Mouse (Mus musculus): ENCODE measurements around the gene Gm20388.

Gm20388 gene

DNA sequence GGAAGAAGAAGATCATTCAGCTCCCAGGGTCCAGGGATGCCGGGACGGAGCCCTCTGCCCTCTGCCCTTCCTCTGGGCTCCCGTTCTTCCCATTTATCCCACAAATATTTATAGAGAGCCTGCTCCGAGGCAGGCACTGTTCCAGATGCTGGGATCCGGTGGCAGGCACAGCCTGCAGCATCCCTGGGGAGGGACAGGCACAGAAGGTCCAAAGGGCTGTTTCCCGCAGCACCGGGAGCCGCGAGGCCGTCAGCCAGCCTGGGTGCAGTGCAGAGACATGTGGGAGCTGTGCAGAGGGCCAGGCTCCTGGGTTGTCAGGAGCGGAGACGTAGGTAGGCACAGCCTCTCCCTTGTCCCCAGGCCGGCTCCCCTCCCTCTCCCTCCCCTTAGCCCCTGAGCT is 322.3 kb downstream of the Gm20388 start:
- peak; percentile 47 for DNase-seq

DNA sequence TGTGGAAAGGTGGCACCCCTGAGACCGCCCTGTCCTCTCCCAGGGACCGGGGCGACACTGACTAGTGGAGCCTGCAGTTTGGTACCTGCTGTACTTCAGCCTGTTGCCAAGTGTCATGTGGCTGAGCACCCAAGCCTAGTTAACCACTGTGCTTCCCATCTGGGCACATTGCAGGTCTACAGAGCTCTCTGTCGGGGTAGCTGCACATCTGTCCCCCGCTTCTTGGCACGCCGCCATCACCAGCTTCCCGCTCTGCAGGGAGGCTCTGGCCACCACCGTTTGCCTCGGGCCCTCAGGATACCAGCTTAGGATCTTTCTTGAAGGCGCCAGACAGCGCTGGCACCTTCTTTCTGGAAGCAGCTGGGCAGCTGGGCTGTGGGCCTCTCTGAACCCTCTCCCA is 323.8 kb downstream of the Gm20388 start:
- peak; percentile 71 for DNase-seq

DNA sequence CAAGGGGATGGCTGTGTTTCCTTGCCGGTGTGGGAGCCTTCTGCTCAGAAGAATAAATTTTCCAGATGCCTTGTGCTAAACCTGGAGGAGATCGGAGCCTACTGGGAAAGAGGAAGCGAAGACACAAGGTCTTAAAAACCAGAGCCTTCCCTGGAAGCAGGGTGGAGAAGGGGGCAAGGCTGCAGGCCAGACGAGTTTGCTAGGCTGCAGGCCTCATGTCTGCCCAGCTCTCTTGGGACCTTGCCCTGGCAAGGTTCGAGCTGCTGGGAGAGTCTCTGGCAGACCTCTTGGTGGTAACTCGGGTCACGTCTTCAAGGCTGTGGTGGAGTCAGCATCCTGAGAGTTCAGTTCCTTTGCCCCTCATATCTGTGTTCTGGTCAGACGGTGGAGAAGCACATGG is 324.2 kb downstream of the Gm20388 start:
- no peak for DNase-seq

DNA sequence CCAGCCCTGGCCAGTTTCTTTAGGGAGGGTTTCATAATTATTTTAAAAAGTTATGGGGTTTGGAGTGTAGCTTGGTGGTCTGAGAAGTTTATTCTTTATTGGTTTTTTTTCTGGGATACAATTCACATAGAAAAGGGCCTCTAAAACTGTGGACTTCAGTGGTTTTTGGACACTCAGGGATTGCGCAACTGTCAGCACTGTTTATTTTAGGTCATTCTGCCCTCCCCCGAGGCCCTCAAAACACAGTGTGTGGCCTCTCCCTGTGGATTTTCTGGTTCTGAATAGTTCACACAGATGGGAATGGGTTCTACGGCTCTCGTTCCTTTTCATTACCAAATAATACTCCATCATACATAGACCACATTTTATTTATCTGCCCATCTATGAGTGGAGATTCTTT is 332.6 kb downstream of the Gm20388 start:
- no peak for DNase-seq

DNA sequence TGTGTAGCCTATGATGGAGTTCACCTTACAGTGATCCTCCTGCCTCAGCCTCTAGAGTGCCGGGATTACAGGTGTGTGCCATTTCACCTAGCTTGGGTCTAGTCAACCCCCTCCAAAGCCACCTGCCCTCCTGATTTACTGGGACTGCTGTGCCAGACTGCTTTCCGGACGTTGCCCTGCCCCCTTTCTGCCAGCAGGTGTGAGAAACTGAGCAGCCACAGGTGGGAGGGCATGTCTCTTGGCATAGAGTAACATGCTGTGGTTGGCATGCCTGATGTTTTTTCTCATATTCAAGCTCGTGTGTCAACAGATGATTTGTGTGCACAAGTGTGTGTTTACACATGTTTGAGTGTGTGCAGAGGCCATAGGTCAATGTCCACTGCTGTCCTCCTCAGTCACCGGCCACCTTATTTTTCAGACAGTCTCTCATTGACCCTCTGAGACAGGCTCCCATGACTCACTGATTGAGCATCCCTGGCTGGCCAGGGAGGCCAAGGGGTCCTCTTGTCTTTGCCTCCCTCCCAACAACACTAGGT is 333.3 kb downstream of the Gm20388 start:
- DNase-seq: no peak

DNA sequence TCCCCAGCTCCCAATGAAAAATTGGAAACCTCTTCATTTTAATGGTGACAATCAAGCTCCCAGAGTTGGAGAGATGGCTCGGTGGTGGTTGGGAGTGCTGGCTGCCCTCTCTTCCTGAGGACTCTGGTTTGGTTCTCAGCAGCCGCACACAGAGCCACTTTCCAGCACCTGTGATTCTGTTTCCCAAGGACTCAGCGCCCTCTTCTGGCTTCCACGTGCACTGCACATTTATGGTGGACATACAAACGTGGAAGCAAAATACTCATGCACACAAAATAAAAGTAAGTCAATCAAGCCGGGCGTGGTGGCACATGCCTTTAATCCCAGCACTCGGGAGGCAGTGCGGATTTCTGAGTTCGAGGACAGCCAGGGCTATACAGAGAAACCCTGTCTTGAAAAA is 333.9 kb downstream of the Gm20388 start:
- no peak for DNase-seq

DNA sequence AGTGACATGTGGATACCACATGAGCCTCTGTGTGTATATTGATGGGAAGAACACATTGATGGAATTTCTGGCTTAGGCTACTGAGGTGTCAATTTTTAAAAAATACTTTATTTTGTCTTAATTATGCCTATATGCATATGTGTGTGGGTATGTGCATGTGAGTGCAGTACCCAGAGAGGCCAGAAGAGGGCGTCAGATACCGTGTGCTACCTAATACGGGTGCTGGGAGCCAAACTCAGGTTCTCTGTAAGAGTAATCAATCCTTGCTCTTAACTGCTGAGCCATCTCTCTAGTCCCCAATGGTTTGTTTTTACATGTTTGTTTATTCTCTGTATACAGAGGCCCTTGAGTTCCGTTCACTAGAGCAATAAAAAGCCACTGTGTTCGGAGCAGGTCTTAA is 337.0 kb downstream of the Gm20388 start:
- DNase-seq: no peak

DNA sequence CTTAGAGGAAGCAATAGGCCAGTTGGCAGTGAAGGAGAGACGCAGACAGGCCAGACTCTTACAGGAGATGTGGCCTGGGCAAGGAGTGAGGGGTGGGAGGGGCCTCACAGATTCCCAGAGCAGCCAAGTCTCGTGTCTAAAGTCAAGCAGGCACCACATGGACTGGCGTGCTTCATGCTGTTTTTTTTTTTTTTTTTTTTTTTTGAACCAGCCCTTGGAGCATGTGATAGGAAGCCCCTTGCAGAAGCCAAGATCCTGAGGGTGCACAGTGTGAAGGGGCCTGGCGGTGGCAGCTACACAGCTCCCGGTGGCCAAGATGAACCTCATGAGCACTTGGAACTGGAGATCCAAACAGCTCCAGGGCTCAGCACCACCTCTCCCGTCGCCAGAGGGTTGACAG is 337.4 kb downstream of the Gm20388 start:
- DNase-seq: no peak

DNA sequence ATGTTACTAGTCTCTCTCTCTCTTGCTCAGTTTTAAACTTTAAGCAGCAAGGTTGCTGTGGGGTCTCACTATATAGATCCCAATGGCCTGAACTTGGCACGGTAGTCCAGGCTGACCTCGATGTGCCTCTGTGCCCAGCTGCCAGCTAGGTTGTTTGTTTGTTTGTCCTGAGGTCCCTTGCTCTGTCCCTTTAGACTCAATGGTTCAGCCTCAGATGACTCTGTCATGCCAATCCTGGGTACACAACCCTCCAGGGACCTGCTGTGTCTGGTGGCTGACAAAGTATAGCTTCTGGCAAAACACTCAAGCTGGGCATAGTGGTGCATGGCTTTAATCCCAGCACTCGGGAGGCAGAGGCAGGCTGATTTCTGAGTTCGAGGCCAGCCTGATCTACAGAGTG is 337.8 kb downstream of the Gm20388 start:
- DNase-seq: no peak

DNA sequence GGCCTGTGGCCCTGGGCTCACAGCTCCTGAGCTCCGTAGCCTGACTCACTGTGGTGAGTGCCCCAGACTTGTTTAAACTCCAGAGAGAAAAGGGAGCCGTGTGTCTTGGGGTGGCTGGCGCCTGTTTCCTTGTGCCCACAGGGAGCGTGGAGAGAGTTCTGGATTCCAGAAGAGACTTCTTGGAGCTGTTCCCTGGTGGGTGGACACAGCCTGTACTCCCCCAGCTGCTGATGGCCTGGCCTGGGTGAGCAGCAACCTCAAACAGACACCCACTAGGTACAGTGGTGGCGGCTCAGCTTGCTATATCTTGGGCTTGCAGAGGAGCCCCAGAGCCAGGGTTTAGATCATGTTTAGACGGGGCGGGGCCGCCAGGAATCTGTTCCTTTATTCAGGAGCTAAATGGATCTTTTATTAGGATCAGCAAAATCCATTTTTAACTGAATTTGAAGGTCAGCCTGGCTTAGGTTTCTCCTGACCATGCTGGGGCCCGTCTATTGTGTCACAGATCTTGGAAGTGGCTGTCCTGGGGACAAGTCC is 339.2 kb downstream of the Gm20388 start:
- DNase-seq: no peak

DNA sequence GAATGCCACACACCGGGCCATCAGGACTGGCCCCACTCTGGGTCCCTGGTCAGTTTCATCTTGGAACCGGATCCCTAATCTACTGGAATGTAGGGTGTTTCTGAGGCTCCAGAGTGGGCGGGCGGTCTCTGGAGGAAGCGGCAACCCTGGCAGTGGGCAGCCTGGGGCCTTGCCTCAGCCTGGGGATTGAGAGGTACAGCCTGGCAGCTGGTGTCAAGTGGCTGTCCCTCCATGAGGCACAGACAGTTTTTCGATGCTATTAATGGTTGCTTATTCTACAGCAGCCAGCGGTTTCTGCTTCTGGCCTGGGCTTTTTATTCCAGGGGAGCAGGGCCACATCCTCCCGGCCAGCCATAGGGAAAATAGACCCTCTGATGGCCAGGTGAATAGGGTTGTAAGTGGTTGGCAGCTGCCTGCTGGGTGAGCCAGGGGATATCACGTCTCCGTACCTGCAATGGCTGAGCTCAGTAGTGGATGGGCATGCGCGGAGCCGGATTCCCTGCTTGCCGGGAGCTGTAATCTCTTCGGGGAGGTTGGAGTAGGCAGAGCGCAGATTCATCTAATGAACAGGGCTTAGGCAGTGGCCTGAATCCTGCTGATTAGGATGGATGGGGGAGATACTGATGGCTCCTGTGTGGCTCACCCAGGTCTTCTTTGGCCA is 340.2 kb downstream of the Gm20388 start:
- no peak for DNase-seq

DNA sequence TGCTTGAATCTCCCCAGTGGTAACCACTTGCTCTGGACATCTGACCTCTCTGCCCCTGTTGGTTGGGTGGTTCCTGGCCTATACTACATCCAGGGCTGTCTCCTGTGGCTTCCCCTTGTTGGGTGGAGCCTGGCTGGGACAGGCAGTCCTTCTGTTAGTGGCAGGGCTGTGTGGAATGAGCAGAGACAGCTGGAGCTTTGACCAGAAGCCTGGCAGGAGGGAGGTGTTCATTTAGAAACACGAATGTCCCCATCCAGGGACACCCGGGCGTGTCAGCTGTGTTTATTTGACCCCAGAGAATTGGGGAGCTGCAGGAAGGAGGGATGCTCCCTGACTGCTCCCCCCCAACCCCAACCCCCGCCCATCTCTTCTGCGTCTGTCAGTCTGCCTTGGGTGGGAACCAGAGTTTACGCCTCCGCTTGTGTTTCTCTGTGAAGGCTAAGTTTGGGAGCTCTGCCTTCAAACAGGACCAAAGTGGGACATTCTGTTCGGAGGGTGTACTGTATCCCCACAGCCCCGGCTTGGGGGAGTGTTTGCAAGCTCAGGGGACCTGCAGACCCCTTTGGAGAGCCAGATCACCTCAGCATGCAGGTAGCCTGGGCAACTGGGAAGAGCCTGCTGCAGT is 340.9 kb downstream of the Gm20388 start:
- no peak for DNase-seq

DNA sequence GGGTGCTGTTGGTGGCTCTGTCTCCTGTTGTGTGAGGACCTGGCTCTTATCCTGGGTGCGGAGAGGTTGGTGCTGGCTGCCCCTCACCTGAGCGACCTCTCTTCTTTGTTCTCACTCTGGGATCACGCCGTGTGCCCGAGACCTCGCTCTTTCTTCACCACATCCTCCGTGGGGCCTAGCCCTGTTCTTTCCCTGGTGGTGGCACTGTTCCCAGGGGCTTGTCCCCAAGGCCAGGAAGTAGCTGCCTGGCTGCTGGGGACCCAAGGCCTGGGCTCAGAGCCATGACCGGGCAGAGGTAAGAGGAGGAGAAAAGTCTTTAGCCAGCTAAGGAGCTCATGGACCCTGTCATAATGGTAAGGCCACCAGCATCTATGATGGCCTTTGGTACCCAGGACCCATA is 343.0 kb downstream of the Gm20388 start:
- DNase-seq: no peak

DNA sequence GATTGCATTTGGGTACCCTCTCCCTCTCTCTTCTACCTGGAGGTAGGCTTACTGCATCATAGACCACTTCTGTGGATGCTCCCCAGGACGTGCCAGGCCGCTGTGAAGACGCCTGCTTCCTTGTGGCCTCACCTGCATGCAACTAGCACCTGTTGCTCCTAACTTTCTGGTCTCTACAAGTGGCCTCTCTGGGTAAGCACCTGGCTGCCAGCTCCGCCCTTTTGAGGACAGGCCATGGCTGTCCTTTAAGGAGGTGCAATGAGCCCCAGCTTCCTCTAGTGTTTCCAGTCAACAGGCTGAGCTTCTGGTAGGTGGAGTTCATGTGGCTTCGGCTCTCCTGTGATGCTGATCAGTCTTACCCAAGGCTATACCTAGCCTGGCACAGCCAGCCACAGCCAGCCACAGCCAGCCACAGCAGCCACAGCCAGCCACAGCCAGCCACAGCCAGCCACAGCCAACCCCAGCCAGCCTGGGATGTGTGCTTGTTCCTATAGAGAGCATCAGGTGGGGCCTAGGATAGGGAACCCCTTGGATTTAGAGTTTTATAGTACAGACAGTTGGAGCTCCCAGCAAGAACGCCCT is 344.9 kb downstream of the Gm20388 start:
- DNase-seq: no peak

DNA sequence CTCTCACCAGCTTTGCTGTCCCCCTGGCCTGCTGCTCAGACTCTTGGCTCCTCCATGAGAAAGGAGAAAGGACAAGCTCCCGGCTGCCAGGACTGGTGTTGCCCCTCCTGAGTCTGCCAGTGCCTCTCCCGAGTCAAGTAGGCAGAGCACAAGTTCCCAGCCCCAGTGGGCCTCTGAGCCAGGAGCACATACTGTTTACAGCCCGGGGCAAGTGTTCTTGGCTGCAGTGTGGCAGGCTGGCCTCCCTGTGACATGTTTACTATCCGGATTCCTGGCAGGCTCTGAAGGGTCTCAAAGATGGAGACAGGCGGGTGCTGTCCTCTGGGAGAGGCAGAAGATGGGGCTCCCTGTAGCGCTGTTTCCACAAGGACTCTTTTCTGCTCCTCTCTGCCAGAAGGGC is 346.3 kb downstream of the Gm20388 start:
- DNase-seq: no peak

DNA sequence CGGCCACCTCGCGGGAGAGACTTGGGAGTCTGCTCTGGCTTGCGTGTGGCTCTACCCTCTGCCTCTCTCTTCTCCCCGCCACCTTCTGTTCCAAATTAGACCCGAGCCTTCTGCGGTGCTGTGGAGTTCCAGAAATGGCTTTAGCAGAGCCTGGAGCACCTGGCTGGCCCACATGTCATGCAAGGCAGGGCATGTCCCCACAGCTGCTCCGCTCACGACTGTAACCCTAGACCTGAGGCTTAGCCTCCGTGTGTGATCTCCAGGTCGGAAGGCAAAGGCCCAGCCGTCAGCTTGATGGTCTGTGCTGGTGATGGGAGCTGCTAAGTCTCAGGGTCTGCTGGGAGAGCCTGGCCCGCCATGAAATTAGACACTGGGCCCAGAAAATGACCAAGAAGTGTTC is 348.6 kb downstream of the Gm20388 start:
- DNase-seq: no peak

DNA sequence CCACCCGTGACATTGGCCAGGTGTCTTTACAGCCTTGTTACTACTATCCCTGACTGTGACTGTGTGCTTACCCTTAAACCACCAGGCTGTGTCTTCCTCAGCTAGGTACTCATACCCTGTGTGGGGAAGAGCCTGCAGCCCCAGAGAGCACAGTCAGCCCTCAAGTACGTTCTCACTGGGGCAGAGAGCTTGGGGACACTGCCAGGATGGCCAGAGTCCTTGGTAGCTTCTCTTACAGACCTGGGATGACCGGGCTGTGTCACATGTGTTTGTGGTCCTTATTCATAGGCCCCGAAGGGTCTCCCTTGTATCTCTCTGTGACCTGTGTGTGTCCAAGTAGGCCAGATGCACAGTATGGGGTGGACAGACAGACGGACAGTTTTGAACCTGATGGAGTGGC is 350.0 kb downstream of the Gm20388 start:
- no peak for DNase-seq

DNA sequence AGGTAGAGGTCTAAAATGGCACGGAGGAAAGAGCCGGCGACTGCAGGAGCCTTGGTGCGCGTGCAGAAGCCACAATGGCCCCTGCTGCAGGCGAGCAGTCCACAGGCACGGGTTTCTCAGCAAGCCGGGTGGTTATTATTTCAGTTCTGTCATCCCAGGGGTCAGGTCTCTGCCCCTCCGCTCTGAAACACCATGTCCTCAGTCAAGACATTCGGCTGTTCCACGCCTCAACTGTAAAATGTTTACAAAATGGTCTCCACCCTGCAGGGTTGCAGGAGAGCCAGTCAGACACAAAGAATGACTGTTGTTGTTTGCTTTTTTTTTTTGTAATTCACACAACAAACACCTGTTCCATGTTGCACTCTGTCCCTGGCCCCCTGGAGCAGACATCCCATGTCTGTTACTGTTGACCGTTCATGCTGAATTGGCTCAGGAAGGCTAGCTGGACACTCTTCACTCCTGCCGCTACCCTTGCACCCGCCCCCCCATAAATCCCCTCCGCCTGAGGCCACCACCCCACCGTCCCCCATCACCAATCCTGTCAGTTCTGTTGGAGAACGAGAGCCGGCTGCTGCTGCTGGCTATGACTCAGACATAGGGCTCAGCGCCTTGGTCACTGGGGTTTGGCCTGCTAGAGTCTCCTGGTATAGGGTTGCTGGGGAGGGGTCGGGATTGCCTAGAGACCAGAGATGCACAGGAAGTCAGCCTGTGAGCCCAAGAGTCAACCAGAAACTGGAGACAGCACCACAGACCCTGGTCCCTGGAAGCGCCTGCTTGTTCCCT is 350.9 kb downstream of the Gm20388 start:
- peak; percentile 74 for DNase-seq

DNA sequence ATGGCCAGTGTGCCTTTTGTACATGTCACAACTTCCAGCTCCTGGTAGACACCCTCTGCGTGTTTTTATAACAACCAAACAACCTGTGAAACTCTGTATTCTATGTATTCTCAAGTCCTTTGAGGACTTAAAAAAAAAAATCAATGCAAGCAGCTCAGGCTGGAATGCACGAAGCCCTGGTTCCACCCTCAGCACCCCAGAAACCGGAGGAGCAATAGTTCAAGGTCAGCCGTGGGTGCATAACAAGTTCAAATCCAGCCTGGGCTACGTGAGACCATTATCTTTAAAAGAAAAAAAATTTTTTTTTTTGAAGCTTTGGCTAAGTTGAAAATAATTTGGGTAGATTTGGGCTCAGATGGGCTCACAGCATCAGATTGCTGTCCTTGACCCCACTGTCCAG is 353.2 kb downstream of the Gm20388 start:
- DNase-seq: no peak

DNA sequence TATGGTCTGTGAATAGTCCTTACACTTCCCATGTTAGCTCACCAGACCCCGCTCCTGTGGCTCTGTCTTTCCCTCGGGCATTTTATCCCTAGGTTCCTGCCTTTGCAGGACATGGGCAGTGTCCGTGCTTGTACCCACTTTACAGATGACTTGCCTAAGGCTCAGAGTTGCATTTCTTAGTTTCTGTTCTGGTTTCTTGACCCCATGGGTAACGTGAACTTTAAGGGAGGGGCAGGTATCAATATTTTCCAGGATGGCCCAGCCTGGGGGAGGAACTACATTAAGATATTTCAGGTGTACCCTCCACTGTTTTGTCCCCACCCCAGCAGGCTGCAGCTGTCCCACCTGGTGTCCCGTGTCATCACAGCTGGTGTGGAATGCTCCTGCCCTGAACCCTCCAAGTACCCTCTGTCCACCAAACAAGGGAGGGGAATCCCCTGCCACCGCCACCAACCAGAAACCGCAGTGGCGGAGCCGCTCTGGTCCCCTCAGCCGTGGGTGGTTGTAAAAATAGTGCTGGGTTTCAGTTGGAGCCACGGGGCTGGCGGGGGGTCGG is 353.8 kb downstream of the Gm20388 start:
- DNase-seq: no peak

DNA sequence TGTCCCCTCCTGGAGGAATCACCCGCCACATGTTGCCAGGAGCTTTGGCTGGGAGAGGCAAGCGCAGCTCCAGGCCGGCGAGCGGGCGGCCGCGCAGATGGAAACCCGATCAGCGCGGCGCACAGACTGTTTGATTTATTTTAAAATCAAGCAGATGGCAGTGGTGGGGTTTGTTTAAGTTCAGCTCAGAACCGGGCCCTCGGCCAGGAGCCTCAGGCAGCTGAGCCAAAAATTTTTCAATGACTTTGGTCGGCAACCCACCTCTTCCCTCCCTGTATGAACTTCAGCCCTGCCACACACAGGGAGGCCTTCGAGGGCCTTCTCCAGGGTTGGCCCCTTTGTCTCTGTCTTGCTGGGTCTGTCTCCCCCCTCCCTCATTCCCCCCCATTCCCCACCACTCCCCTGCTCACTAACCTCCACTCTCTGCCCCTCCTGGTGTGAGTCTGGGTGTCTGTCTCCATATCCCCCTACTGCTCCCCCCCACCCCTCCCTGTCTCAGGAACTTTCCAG is 354.4 kb downstream of the Gm20388 start:
- DNase-seq: peak; percentile 86

DNA sequence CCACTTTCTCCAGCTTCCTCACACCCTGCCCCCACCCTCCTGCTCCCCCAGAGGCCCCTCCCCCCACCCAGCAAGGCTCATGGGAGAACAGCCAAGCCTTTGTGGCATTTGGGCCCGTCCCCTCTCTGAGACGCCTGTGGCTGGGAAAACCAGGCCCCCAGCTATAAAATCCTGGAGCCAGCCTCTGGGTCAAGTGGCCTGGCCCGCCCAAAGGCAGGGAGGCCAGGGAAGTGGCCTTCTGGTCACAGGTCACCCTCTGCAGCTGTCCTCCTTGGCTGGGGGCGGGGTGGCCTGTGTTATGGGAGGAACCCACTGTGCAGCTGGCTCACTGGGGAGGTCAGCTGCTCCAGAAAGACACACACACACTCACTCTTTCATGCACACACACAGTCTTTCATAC is 354.8 kb downstream of the Gm20388 start:
- peak; percentile 92 for DNase-seq

DNA sequence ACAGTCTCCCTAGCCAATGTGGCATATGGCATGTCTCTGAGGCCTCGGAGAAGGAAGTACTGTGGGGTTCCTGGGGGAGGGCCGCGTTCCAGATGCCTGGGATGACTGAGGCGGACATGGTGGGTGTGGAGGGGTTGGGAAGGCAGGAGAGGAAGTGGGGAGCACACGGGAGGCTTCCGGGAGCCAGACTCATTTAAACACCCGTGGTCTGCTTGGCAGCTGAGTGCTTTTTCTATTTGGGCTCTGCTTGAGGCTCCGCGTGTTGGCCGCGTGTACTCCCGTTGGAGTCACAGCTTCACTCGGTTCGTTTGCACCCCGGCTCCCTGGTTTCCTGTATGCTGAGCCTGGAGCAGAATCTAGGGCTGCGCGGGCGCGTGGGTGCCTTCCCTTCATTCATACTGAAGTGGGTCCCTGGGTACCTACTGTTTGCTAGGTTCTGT is 357.9 kb downstream of the Gm20388 start:
- peak; percentile 44 for DNase-seq
